Mouse (Mus musculus) induced T-regulatory cell, adult 2 months (primary cell): ENCODE data around the gene Sh2d4b.

Source experiments
- DNase-seq: peaks from one replicate; pipeline ENCODE4 v3.0.0-alpha.2; 2012; ENCODE audit warnings: low read depth

Gene Sh2d4b

GRCm38 (mm10) chr14:40905813-40906212 is 12.7 kb upstream of the Sh2d4b start:
- no peak for DNase-seq

DNA sequence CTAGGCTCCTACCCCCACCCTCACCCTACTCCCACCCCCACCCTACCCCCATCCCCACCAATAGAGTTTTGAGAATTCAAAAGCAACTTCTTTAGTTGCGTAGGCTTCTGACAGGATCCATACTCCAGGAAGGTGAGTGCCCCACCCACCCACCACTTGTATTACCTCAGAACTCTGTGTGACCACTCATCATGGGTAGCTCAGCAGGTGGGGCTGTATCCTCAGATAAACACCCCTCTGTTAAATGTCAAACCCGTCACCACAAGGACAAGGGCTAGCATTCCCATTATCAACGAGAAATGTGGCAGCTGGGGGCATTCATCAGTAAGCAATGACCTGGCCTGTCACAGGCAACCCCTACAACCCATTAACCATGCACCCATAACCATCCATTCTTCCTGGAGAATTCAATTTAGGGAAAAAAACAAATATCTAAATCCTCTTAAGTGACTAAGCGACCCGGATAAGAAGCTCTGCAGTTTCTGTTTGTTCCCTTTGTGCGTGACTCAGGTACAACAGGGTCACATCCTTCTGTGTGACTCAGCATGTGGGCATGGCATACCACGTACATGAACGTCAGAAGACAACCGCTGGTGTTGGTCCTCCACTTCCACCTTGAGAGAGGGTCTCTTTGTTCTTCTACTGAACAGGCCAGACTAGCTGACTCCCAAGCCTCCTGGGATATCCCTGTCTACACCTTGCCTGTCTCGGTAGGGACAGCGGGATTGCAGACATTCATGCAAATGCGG is 9.4 kb upstream of the Sh2d4b start:
- DNase-seq: no peak

GRCm38 (mm10) chr14:40900267-40900666 is 7.2 kb upstream of the Sh2d4b start:
- DNase-seq: no peak

DNA sequence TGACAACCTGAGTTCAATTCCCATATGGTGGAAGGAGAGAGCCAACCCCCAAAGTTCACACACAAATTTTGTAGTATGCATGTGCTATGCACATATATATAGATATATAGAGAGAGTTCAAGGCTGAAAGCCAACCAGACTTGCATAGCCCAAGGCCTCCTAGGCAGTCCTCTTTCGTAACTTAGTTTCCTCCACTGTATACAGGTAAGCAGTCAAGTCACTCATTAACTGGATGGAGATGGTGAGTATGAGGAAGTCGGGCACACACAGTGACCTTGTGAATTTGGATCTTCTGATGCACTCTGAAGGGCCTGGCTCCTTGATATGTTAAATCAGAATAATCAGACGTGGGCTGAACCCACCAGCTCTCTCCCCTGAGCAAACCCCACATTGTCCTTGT is 4.8 kb upstream of the Sh2d4b start:
- DNase-seq: no peak

- peak; percentile 6 for DNase-seq
These were observed 2.6 kb upstream of the Sh2d4b start for GRCm38 (mm10) chr14:40895681-40896080.

DNA sequence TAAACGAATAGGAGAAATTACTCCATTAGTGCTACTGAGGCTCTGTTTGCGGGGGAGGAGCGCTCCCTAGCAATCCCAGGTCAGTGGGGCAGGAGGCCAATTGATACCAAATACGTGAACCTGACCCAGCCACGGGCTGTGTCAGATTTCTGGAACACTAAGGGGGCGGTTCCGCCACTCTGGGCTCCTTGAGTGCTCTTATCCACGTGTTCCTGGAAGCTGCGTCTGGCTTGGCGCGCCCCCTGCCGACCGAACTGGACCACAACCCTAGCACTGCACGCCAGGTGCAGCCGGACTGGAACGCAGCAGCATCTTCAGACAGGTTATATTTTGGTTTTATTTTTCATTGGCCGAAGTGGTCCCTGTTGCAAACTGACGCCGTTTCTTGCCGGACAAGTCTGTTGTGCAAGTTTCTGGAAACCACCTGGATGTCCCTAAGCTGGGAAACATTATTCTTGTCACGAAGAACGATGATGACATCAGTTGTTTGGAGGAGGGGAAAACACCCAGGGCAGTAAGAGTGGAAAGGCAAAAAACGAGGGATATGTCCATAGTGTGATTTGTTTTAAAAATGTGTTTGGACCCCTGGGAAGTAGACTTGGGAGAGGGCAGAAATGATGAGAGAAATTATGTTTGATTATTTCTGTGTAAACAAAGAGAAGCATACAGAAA is 1.6 kb upstream of the Sh2d4b start:
- peak; percentile 79 for DNase-seq

- DNase-seq: no peak
These were observed 818 bp upstream of the Sh2d4b start for GRCm38 (mm10) chr14:40893884-40894283.

DNA sequence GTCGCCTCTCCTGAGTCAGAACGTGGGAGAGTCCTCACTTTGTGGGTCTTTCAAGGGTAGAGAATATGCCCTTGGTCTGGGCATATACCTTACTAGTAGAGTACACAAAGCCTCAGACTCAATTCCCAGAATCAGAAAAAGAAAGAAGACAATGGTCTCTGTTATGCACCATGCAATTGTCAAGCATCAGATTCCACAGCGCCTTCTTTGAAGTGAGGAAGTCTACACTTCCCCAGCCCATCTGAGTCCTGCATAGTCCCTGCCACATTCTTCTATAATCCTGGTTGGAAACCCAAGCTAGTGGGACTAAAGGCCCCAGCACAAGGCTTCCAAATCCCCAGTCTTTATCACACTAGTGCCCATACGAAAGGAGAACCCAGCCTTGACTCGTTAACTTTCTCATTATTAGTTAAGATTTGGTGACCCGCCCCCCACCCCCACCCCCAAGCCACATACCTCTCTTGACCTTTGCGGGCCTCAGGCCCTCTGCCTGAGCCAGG is 690 bp downstream of the Sh2d4b start:
- DNase-seq: no peak

- DNase-seq: peak; percentile 43
These were observed 1.6 kb downstream of the Sh2d4b start for GRCm38 (mm10) chr14:40891506-40891905.

DNA sequence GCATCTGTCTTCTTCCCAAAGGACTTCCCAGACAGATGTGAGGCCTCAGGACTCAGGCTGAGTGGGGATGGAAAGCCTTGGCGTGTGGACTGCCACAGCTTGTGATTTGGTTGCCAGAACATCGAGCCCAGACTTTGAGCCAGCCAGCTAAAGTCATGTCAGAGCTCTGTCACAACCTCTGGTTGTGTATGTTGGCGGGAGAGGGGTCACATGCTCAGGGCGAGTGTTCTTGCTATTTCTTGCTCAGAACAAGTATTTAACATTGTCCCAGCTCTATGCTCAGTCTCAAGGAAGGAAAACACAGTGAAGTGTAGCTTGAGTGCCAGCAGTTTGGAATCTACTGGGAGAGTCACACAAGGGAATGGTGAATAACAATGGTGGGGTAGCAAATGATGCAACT is 3.4 kb downstream of the Sh2d4b start:
- DNase-seq: no peak

DNA sequence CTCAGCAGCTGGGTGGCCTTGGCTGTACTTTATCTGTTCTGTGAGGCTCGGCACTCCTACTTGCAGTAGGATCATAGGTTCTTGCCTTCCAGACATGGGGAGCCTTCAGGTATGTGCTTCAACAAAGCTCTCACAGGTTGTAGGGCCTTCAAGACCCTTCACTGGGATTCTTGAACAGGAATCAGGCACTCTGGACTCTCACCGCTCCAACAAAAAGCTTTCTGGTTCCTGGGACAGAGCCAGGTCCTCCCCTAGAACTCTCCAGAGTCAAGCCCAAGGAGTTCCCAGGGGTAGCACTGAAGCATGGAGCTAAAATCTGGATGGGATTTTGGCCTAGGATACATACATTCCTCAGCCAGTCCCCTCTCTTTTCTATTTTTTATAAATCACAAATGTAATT is 3.9 kb downstream of the Sh2d4b start:
- no peak for DNase-seq

- DNase-seq: no peak
These were observed 6.5 kb downstream of the Sh2d4b start for GRCm38 (mm10) chr14:40886428-40887202.

DNA sequence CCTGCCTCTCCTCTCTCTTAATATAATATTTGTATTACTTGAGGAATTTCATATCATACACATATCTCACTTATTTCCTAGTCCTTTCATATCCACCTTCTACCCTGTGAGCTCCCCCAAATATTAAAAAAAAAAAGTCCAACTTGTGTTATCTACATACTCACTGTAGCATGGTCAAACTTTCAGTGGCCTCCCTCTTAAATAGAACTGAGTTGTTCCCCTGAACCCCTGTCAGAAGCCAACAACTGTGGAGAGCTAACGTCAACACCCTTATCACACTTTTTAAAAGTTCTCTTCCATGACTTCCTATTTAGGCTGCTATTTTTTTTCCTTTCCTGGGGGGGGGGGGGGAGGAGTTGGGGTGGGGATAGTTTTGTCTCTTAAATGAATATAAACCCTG is 7.3 kb downstream of the Sh2d4b start:
- no peak for DNase-seq

- DNase-seq: no peak
These were observed 7.8 kb downstream of the Sh2d4b start for GRCm38 (mm10) chr14:40885225-40885624.

GRCm38 (mm10) chr14:40874565-40874964 is 18.5 kb downstream of the Sh2d4b start:
- no peak for DNase-seq

DNA sequence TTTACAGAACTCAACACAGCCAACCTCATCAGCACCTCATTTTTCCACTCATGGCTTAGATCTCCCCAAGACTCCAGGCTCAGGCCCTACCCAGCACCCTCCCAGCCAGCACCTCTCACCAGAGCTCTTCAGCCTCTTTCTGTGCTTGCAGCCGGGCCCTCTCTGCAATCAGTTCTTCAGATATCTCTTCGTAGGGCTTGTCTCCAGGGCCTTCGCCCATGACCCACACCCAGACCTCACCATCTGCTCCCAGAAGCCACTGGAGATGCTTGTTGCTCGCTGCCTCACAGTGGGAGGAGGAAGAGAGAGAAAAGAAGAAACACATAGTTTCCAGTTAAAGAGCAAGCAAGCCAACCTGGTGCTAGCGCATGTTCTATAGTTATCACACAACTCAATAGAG is 19.1 kb downstream of the Sh2d4b start:
- DNase-seq: no peak

DNA sequence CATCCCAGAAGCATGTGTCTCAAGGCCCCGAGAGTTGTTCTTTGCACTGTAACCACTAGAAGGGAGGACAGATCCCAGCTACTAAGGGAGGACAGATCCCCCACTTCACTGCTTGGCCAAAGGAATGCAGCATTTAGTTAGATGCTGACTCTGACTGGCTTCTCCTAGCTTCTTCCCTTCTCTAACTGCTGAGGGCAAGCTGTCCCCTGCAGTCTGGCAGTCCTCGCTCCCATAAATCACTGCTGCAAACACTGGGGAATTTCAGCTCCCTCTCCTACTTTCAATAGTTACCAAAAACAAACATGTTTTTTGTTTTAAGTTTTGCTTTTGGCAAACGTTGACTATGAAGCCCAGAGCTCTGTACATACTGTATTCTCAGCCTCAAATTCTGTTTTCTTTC is 22.5 kb downstream of the Sh2d4b start:
- no peak for DNase-seq

DNA sequence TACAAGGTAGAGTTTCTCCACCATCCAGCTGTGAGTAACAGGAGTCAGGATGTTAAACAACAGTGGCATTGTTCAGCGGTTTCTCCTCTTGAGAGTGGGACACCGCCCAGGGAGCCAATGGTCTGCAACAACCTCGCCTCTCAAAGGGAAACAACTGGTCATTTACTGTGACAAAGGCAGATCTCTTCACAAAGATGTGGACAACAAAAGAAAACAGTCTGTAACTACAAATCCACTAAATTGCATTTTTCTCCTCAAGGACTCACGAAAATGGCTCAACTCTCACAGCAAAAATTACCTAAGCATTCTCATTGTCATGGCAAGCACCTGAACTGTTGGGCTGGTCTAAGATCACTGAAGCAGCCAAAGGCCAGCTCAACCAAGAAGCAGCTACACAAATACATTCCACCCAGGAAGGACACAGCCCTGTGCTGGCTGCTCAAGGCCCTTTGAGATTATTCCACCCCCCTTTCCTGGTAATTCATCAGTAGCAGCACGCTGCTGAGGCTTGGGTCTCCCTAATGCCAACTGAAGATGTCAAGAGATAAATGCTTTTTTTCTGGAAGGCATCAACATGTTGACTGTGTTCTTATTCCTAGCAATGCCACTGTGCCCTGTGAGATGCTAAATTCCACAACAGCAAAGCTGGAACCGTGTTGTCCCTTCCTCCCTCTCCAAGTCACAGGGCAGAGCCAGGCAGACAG is 28.1 kb downstream of the Sh2d4b start:
- DNase-seq: no peak

GRCm38 (mm10) chr14:40863659-40864058 is 29.4 kb downstream of the Sh2d4b start:
- DNase-seq: no peak

- DNase-seq: peak; percentile 15
These were observed 30.0 kb downstream of the Sh2d4b start for GRCm38 (mm10) chr14:40863022-40863421.

- DNase-seq: no peak
These were observed 40.1 kb downstream of the Sh2d4b start for GRCm38 (mm10) chr14:40852978-40853377.

DNA sequence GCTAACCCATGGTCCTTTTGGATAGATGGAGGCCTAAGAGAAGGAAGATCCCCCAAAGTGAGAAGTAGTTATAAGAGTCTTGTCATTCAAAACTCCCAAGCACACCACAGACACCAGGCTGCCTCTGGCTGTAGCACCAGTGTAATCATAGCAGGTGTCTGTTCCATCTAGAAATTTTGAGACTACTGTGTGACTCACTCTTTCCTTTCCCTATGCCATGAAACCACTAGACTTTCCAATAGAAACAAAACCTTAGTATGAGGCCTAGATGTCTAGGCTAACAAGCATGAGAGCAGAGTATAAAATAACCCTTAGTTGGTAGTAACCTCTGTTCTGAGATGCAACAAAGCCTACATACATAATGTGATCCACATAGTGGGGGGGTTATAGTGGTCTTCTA is 55.7 kb downstream of the Sh2d4b start:
- DNase-seq: no peak
